26 mouse cellular contexts compared by ENCODE assay signal in the genomic region with DNA sequence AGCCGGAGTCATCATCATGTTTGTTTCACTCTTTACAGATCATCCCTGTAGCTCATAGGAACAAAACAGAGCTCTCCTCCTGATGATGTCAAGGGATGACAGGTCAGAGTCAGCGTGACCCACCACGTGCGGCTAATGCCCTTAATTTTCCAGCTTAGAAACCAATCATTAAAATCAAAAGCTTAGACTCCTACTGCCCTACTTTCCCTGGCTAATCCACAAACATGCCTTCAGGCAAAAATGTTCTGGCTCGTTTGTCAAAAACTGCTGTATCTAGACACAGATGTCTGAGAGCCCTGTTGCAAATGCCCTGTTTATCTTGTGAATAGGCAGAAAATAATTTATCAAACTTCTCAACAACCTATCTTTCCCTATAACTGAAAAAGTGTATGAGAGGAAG. TPM values are rescaled to one million over a fixed set of nuclear protein-coding genes. Genes with fewer than 3 reads are reported as not detected.
DNase-seq lines count a peak whose midpoint lies in the region; ATAC-seq and TF ChIP-seq lines count a peak whose summit lies in the region.
"Had no signal": no experiment of that assay in that cellular context is flagged by ENCODE, and none has a peak within 500 bp of the region (broad histone marks: within the 10 kb centered on the region; RNA-seq: fewer than 3 reads in every experiment).

No protein-coding gene starts in this region.

- no peaks in the 10 kb centered on the region for H3K27me3 ChIP-seq in midbrain, postnatal 0 days (ENCODE audit: insufficient read depth, low read length)
- peaks cover 23% of the 10 kb centered on the region for H3K27me3 ChIP-seq in midbrain, embryonic 13.5 days

- ATAC-seq in midbrain, postnatal 0 days (ENCODE audit: low FRiP score): no peak
- no peak for ATAC-seq in midbrain, embryonic 13.5 days
- ATAC-seq: forebrain, embryonic 15.5 days; intestine, embryonic 16.5 days had no signal

- H3K9ac ChIP-seq in midbrain, postnatal 0 days (replicated peaks; ENCODE audit: low read length, poor library complexity, severe bottlenecking): no peak overlapping the region
- H3K9ac ChIP-seq in midbrain, embryonic 13.5 days (replicated peaks): no peak overlapping the region
- H3K9ac ChIP-seq: embryonic facial prominence, embryonic 12.5 days; forebrain, embryonic 15.5 days; limb, embryonic 15.5 days; liver, embryonic 13.5 days had no signal

- 0 out of 2 replicates have a peak, but pooled peaks cover 9% of the 10 kb centered on the region for H3K4me1 ChIP-seq in midbrain, postnatal 0 days (ENCODE audit: insufficient read depth, low read length)
- peaks cover 37% of the 10 kb centered on the region for H3K4me1 ChIP-seq in midbrain, embryonic 13.5 days (replicated peaks)
- H3K4me1 ChIP-seq: liver, embryonic 13.5 days had no signal

- no peak overlapping the region for H3K27ac ChIP-seq in midbrain, postnatal 0 days (ENCODE audit: low read depth, low read length)
- no peak overlapping the region for H3K27ac ChIP-seq in midbrain, embryonic 13.5 days
- H3K27ac ChIP-seq: embryonic facial prominence, embryonic 12.5 days; forebrain, embryonic 10.5 days; forebrain, embryonic 15.5 days; limb, embryonic 10.5 days; limb, embryonic 15.5 days; liver, embryonic 13.5 days had no signal

- DNase-seq in heart, adult 11 months: peak; percentile 24
- no peak for DNase-seq in heart, postnatal 14 days
- peak; percentile 12 for DNase-seq in midbrain, postnatal 0 days (ENCODE audit: low spot score)
- DNase-seq in retina, adult 2 months (ENCODE audit: low read depth, low spot score): peak; percentile 48
- DNase-seq in right cerebral cortex, postnatal 36 days (ENCODE audit: low spot score in 2 of 2): no peak
- DNase-seq in lung, adult 18-20 months: no peak
- DNase-seq: adrenal gland, postnatal 10 days; cerebellum, adult 11-12 months; cerebellum, adult 9-11 months; embryo, embryonic 11 days; gastrocnemius, postnatal 36 days; kidney, postnatal 14 days; layer of hippocampus, adult 9-11 months; liver, embryonic 13.5 days; lung, adult 2 months; lung, postnatal 10 days; right cerebral cortex, postnatal 4 days; thymus, postnatal 4 days had no signal

- H3K4me2 ChIP-seq in midbrain, postnatal 0 days (ENCODE audit: low read depth, low read length, poor library complexity, severe bottlenecking): no peak overlapping the region
- no peak overlapping the region for H3K4me2 ChIP-seq in midbrain, embryonic 13.5 days (replicated peaks)
- H3K4me2 ChIP-seq: embryonic facial prominence, embryonic 12.5 days; forebrain, embryonic 15.5 days; limb, embryonic 15.5 days; liver, embryonic 13.5 days had no signal

- no peak overlapping the region for H3K4me3 ChIP-seq in midbrain, postnatal 0 days (ENCODE audit: low read depth, low read length)
- no peak overlapping the region for H3K4me3 ChIP-seq in midbrain, embryonic 13.5 days (replicated peaks)
- H3K4me3 ChIP-seq: embryonic facial prominence, embryonic 12.5 days; forebrain, embryonic 10.5 days; forebrain, embryonic 15.5 days; limb, embryonic 10.5 days; limb, embryonic 15.5 days; liver, embryonic 13.5 days had no signal

- WGBS in midbrain, postnatal 0 days: 33% methylated on average over 5 of the region's 5 CpGs
- WGBS in midbrain, embryonic 13.5 days: 45% methylated on average over 5 of the region's 5 CpGs

- intact Hi-C loops in heart, postnatal 14 days (cut with DNase I): loop anchor here (5.0 kb wide), 1 partner anchor 54 kb away; no protein-coding TSS in a partner anchor

- no peaks in the 10 kb centered on the region for H3K9me3 ChIP-seq in midbrain, postnatal 0 days (ENCODE audit: low read length)
- no peaks in the 10 kb centered on the region for H3K9me3 ChIP-seq in midbrain, embryonic 13.5 days
- H3K9me3 ChIP-seq: embryonic facial prominence, embryonic 12.5 days; forebrain, embryonic 10.5 days; forebrain, embryonic 15.5 days; limb, embryonic 10.5 days; limb, embryonic 15.5 days; liver, embryonic 13.5 days had no signal

- no peaks in the 10 kb centered on the region for H3K36me3 ChIP-seq in midbrain, postnatal 0 days (ENCODE audit: insufficient read depth, low read length)
- H3K36me3 ChIP-seq in midbrain, embryonic 13.5 days: no peaks in the 10 kb centered on the region
- H3K36me3 ChIP-seq: embryonic facial prominence, embryonic 12.5 days; forebrain, embryonic 10.5 days; forebrain, embryonic 15.5 days; limb, embryonic 10.5 days; limb, embryonic 15.5 days; liver, embryonic 13.5 days had no signal

- no peak for TF ChIP-seq CTCF in midbrain, postnatal 0 days (IDR thresholded peaks at IDR 0.05)

RNA-seq across cellular contexts. Expression of a gene that starts 4.9 kb away (rescaled TPM):
- 10 to 100 TPM; 51.6 to 55.6 TPM for total RNA-seq in heart, postnatal 14 days (2021)
- total RNA-seq in midbrain, postnatal 0 days (2014; rRNA removed): 16.3 and 16.9 TPM in 2 replicates
- polyA plus RNA-seq in midbrain, postnatal 0 days (2015; fragmentation: Nextera tagmentation; extraction: Ambion mirVana): 2.5 and 3.2 TPM in 2 replicates
- polyA plus RNA-seq in midbrain, embryonic 13.5 days (2015; fragmentation: Nextera tagmentation; extraction: Ambion mirVana): 1.4 and 1.5 TPM in 2 replicates
- total RNA-seq: MEL had no signal

Comparison
In these comparisons a context has a peak if more than half of its experiments do, and no peak if none do; other contexts are left out.
1. DNase-seq: peak in heart, adult 11 months (single experiment), midbrain, postnatal 0 days (single experiment) and retina, adult 2 months (single experiment); none in heart, postnatal 14 days (0 of 2), right cerebral cortex, postnatal 36 days (0 of 2) and lung, adult 18-20 months (0 of 2).